Mouse (Mus musculus): ENCODE results near the gene Akap8.
A peak's percentile ranks its signal among the peaks of the same experiment; 100 is the strongest.

Gene Akap8

GRCm38 (mm10) chr17:32284262-32285137 lies 36.5 kb downstream of the Akap8 start, which contains the start of gene Brd4:
TSS of gene Brd4 (minus strand) at chr17:32284722.
- peak; percentile 28 for DNase-seq (ENCODE audit: extremely low spot score, low read depth, low spot score)

GRCm38 (mm10) chr17:32283771-32284221 lies 37.2 kb downstream of the Akap8 start:
- no peak for DNase-seq (ENCODE audit: extremely low spot score, low read depth, low spot score)

- no peak for DNase-seq (ENCODE audit: extremely low spot score, low read depth, low spot score)
These were observed 37.7 kb downstream of the Akap8 start for GRCm38 (mm10) chr17:32283341-32283740.

- DNase-seq (ENCODE audit: extremely low spot score, low read depth, low spot score) = no peak
These were observed 39.3 kb downstream of the Akap8 start for GRCm38 (mm10) chr17:32281611-32282310.

GRCm38 (mm10) chr17:32281126-32281525 lies 39.9 kb downstream of the Akap8 start:
- DNase-seq (ENCODE audit: extremely low spot score, low read depth, low spot score) = no peak

GRCm38 (mm10) chr17:32280575-32280974 lies 40.5 kb downstream of the Akap8 start:
- DNase-seq (ENCODE audit: extremely low spot score, low read depth, low spot score) = no peak

GRCm38 (mm10) chr17:32277201-32277600 lies 43.8 kb downstream of the Akap8 start:
- DNase-seq (ENCODE audit: extremely low spot score, low read depth, low spot score) = no peak

- no peak for DNase-seq (ENCODE audit: extremely low spot score, low read depth, low spot score)
These were observed 45.5 kb downstream of the Akap8 start for GRCm38 (mm10) chr17:32275568-32275967.

- DNase-seq (ENCODE audit: extremely low spot score, low read depth, low spot score) = no peak
These were observed 51.9 kb downstream of the Akap8 start for GRCm38 (mm10) chr17:32269151-32269550.

GRCm38 (mm10) chr17:32268540-32268960 lies 52.5 kb downstream of the Akap8 start:
- DNase-seq (ENCODE audit: extremely low spot score, low read depth, low spot score) = no peak

GRCm38 (mm10) chr17:32268096-32268495 lies 52.9 kb downstream of the Akap8 start:
- DNase-seq (ENCODE audit: extremely low spot score, low read depth, low spot score) = no peak

- DNase-seq (ENCODE audit: extremely low spot score, low read depth, low spot score) = no peak
These were observed 53.4 kb downstream of the Akap8 start for GRCm38 (mm10) chr17:32267617-32268016.

GRCm38 (mm10) chr17:32263672-32264071 lies 57.4 kb downstream of the Akap8 start:
- DNase-seq (ENCODE audit: extremely low spot score, low read depth, low spot score) = no peak

- no peak for DNase-seq (ENCODE audit: extremely low spot score, low read depth, low spot score)
These were observed 58.0 kb downstream of the Akap8 start for GRCm38 (mm10) chr17:32262831-32263559.

GRCm38 (mm10) chr17:32258869-32259268 lies 62.2 kb downstream of the Akap8 start:
- DNase-seq (ENCODE audit: extremely low spot score, low read depth, low spot score) = no peak

GRCm38 (mm10) chr17:32257944-32258343 lies 63.1 kb downstream of the Akap8 start:
- no peak for DNase-seq (ENCODE audit: extremely low spot score, low read depth, low spot score)

- no peak for DNase-seq (ENCODE audit: extremely low spot score, low read depth, low spot score)
These were observed 63.6 kb downstream of the Akap8 start for GRCm38 (mm10) chr17:32257452-32257851.

GRCm38 (mm10) chr17:32256896-32257295 lies 64.1 kb downstream of the Akap8 start:
- no peak for DNase-seq (ENCODE audit: extremely low spot score, low read depth, low spot score)
